Mouse (Mus musculus): ENCODE data around the gene Celf1. TPM values are rescaled to one million over a fixed set of nuclear protein-coding genes. Genes with fewer than 3 reads are reported as not detected.

Celf1 gene
- polyA plus RNA-seq, 1 experiment from 2014 or later = 156 TPM

DNA sequence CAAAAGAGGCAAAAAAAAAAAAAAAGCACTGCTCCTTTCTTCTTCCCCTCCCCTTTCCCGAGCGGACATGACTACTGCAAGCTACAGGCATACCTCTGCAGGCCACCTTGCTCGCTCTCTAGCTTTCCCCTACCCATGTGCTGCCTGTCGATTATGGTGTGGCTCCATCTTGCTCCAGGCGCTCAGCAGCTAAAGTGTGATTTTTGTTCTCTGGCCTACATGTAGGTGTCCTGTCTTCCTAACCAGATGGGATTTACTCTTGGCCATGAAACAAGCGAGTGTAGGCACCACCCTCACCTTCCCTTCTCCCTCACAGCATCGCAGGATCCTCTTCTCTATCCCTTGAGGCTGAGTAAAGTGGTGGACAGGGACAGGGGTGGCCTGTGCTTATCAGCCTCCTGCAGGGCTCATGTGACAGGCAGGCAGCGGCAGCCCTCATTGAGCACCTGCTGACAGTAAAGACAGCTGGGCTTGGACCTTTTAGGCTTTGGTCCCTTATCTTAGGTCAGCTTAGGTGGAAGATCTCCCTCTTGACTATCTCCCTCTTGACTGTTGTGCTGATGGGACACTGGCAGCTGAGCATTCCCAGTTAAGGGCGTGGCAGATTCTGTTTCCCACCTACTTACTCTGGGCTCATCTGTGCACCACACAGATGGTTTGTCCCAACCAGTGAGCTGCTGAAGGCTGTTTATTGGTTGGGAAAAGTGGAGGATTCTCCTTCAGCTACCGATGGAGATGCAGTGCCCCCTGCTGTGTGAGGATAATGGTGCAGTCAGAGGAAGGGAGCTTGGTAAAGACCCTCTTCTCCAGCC is 120.6 kb downstream of the Celf1 start:
- no peaks in the 10 kb centered on the region for H3K9me3 ChIP-seq
- H3K4me1 ChIP-seq = 0 out of 2 replicates have a peak, but pooled peaks cover 3% of the 10 kb centered on the region
- peaks cover 98% of the 10 kb centered on the region for H3K36me3 ChIP-seq (replicated peaks)
- H3K27me3 ChIP-seq (ENCODE audit: poor library complexity, severe bottlenecking) = no peaks in the 10 kb centered on the region
- no peak for DNase-seq (ENCODE audit: extremely low spot score, low spot score)
- no peak overlapping the region for H3K27ac ChIP-seq
- no peak overlapping the region for H3K4me3 ChIP-seq
- WGBS = 77% methylated on average over 10 of the region's 10 CpGs

DNA sequence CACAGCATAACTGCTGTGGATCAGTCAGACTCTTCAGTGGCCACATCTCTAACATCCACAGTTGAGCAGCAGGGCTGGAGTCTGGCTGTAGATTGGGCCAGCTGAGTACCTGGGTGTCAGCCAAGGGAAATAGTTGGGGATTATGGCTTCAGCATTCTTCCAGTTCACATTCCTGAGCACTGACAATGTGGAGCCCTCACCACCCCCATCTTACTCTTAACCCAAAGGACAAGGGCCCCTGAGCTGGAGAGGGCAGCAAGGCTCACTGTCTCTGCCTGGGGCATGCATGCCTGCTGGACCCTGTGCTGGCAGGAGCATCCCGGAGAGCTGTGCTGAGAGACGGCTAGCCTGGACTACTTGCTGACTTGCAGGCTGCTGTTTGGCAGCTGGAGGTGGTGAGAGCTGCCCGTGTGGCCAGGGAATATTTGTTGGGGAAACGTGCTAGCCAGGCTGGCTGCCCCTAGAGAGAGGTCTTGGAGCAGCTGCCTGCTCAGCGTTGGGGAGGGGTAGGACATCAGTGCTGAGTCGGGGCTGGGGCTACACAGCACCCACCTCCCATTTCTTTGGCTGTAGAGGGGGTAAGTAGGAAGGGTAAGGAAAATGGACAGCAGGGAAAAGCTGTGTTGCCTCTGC is 121.8 kb downstream of the Celf1 start:
- 89% methylated on average over 6 of the region's 6 CpGs for WGBS
- Histone ChIP-seq H3K4me3 (no peak overlapping the region), H3K27ac (no peak overlapping the region)

DNA sequence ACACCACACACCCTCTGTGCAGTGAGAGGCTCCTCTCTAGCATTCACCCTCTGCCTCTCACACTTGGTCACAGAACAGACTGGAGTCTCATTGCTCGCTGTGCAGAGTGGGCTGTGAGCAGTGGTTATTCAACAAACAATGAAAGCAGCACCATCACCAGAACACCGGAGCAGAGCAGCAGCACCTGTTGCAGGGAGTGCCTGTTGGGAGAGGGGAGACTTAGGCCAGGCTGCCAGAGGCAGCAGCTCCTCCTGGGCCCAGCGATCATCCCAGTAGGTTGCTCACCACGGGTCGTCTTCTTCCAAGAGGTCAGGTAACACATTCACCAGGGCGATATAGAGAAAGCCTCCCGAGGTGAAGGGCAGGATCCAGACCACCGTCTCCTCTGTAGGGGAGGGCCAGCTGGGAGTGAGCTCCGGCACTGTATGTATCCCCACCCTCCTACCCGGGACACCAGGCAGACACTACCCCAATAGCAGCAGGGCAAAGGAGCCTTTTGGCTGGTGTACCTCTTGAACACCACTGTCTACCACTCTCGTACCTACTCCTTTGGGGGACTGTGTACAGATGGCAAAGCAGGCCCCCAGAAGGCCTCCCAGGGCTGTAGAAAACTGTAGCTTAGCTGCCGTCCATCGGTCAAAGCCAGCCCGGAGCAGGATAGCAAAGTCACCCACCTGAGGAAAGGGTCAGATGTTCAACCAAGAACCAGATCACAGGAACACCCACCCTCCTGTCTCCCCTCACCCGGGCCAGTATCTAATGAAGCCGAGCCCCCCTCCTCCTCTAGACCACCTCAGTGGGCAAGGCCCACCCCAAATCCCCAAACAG is 122.8 kb downstream of the Celf1 start:
- no peak overlapping the region for H3K27ac ChIP-seq
- H3K4me1 ChIP-seq = 0 out of 2 replicates have a peak, but pooled peaks cover 4% of the 10 kb centered on the region
- no peaks in the 10 kb centered on the region for H3K9me3 ChIP-seq
- H3K36me3 ChIP-seq (replicated peaks) = peaks cover 91% of the 10 kb centered on the region
- DNase-seq (ENCODE audit: extremely low spot score, low spot score) = no peak
- no peak overlapping the region for H3K4me3 ChIP-seq
- no peaks in the 10 kb centered on the region for H3K27me3 ChIP-seq (ENCODE audit: poor library complexity, severe bottlenecking)
- WGBS = 93% methylated on average over 16 of the region's 16 CpGs

More for the DNA sequence above, 121.8 kb downstream of the Celf1 start:
- H3K4me1 ChIP-seq = 0 out of 2 replicates have a peak, but pooled peaks cover 4% of the 10 kb centered on the region
- H3K9me3 ChIP-seq = no peaks in the 10 kb centered on the region
- no peaks in the 10 kb centered on the region for H3K27me3 ChIP-seq (ENCODE audit: poor library complexity, severe bottlenecking)
- peaks cover 96% of the 10 kb centered on the region for H3K36me3 ChIP-seq (replicated peaks)
- no peak for DNase-seq (ENCODE audit: extremely low spot score, low spot score)

GRCm38 (mm10) chr2:91064211-91064610 is 124.0 kb downstream of the Celf1 start:
- peaks cover 17% of the 10 kb centered on the region for H3K4me1 ChIP-seq
- no peaks in the 10 kb centered on the region for H3K27me3 ChIP-seq (ENCODE audit: poor library complexity, severe bottlenecking)
- H3K27ac ChIP-seq = no peak overlapping the region
- H3K36me3 ChIP-seq (replicated peaks) = peaks cover 80% of the 10 kb centered on the region
- H3K4me3 ChIP-seq = no peak overlapping the region
- WGBS = 92% methylated on average over 6 of the region's 6 CpGs
- DNase-seq (ENCODE audit: extremely low spot score, low spot score) = no peak
- no peaks in the 10 kb centered on the region for H3K9me3 ChIP-seq

DNA sequence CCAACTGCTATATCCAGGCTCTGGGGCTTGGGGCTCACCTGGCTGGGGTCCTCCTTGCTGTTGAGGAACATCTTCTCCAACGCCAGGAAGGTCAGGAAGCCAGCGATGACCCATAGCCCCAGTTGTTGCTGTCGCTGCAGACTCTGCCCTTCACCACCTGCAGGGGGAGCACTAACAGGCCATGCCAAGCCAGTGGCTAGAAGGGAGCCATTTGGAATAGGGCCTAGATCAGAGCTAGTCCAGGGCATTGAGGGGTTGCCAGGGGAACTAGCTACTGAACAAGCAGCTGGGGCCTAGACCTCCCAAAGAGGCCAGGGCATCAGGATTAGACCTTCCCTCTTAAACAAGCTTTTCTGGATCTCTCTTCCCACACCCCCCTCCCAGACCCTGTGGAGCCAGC is 125.4 kb downstream of the Celf1 start:
- Histone ChIP-seq H3K4me1 (peaks cover 25% of the 10 kb centered on the region), H3K27me3 (ENCODE audit: poor library complexity, severe bottlenecking) (no peaks in the 10 kb centered on the region), H3K9me3 (no peaks in the 10 kb centered on the region), H3K27ac (no peak overlapping the region), H3K4me3 (no peak overlapping the region), H3K36me3 (replicated peaks) (peaks cover 66% of the 10 kb centered on the region)
- DNase-seq (ENCODE audit: extremely low spot score, low spot score) = peak; percentile 38
- WGBS = 47% methylated on average over 3 of the region's 3 CpGs

DNA sequence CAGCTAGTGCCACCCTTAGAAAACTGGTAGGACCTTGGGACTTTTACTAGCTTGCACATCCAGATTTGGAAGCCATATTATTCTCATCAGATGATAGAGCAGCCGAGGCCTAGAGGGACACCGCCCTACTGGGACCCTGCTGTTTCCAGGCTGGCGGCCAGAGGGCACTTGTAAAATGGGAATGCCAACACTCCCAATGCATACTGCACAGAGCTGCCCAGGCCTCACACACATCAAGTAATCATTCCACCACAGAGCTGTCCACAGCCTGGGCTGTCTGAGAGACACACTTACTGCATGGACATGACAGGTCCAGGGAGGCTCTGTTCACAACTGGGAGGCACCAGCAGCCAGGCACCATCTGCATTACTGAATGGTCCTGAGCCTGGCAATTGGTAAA is 126.3 kb downstream of the Celf1 start:
- Histone ChIP-seq H3K27ac (no peak overlapping the region), H3K36me3 (replicated peaks) (peaks cover 57% of the 10 kb centered on the region), H3K4me3 (no peak overlapping the region), H3K4me1 (peaks cover 34% of the 10 kb centered on the region), H3K27me3 (ENCODE audit: poor library complexity, severe bottlenecking) (no peaks in the 10 kb centered on the region), H3K9me3 (no peaks in the 10 kb centered on the region)
- 94% methylated on average over 3 of the region's 3 CpGs for WGBS
- DNase-seq (ENCODE audit: extremely low spot score, low spot score) = no peak

GRCm38 (mm10) chr2:91068162-91068871 is 128.1 kb downstream of the Celf1 start:
- H3K27ac ChIP-seq = no peak overlapping the region
- DNase-seq (ENCODE audit: extremely low spot score, low spot score) = no peak
- no peaks in the 10 kb centered on the region for H3K27me3 ChIP-seq (ENCODE audit: poor library complexity, severe bottlenecking)
- H3K9me3 ChIP-seq = no peaks in the 10 kb centered on the region
- H3K36me3 ChIP-seq (replicated peaks) = peaks cover 39% of the 10 kb centered on the region
- WGBS = 59% methylated on average over 13 of the region's 13 CpGs
- H3K4me1 ChIP-seq = peaks cover 38% of the 10 kb centered on the region
- H3K4me3 ChIP-seq = peak overlapping the region; percentile 69; the same call in 1 of the 2 replicates

GRCm38 (mm10) chr2:91068872-91069165 is 128.6 kb downstream of the Celf1 start:
- peaks cover 34% of the 10 kb centered on the region for H3K36me3 ChIP-seq (replicated peaks)
- no peak overlapping the region for H3K27ac ChIP-seq
- no peak for DNase-seq (ENCODE audit: extremely low spot score, low spot score)
- H3K9me3 ChIP-seq = no peaks in the 10 kb centered on the region
- H3K4me1 ChIP-seq = peaks cover 38% of the 10 kb centered on the region
- 41% methylated on average over 6 of the region's 6 CpGs for WGBS
- H3K27me3 ChIP-seq (ENCODE audit: poor library complexity, severe bottlenecking) = no peaks in the 10 kb centered on the region
- peak overlapping the region; percentile 69 for H3K4me3 ChIP-seq

Other genes with a start within 250 kb of the Celf1 start
- gene Fnbp4, start 195.0 kb upstream of the Celf1 start, polyA plus RNA-seq (2016; fragmentation: Nextera tagmentation; extraction: Ambion mirVana) = 109 and 118 TPM in 2 replicates
- 0.58 and 0.70 TPM in 2 replicates for gene Agbl2, start 157.7 kb upstream of the Celf1 start, polyA plus RNA-seq (2016; fragmentation: Nextera tagmentation; extraction: Ambion mirVana)
- gene Mtch2, start 93.2 kb upstream of the Celf1 start, polyA plus RNA-seq (2016; fragmentation: Nextera tagmentation; extraction: Ambion mirVana) = 245 and 249 TPM in 2 replicates
- gene C1qtnf4, start 54.5 kb upstream of the Celf1 start, polyA plus RNA-seq (2016; fragmentation: Nextera tagmentation; extraction: Ambion mirVana) = 3.1 and 3.4 TPM in 2 replicates
- gene Kbtbd4, start 35.6 kb upstream of the Celf1 start, polyA plus RNA-seq (2016; fragmentation: Nextera tagmentation; extraction: Ambion mirVana) = 59.1 and 61.4 TPM in 2 replicates
- 201 and 203 TPM in 2 replicates for gene Ndufs3, start 35.6 kb upstream of the Celf1 start, polyA plus RNA-seq (2016; fragmentation: Nextera tagmentation; extraction: Ambion mirVana)
- gene Rapsn, start 95.2 kb downstream of the Celf1 start, polyA plus RNA-seq (2016; fragmentation: Nextera tagmentation; extraction: Ambion mirVana) = 4.9 and 5.2 TPM in 2 replicates
- gene Psmc3, start 113.6 kb downstream of the Celf1 start, polyA plus RNA-seq (2016; fragmentation: Nextera tagmentation; extraction: Ambion mirVana) = 361 TPM in 2 replicates
- gene Slc39a13, start 130.0 kb downstream of the Celf1 start, polyA plus RNA-seq (2016; fragmentation: Nextera tagmentation; extraction: Ambion mirVana) = 17.8 and 17.9 TPM in 2 replicates
- gene Spi1, start 142.0 kb downstream of the Celf1 start, polyA plus RNA-seq (2016; fragmentation: Nextera tagmentation; extraction: Ambion mirVana) = 2.8 and 3.1 TPM in 2 replicates
- gene Mybpc3, start 177.8 kb downstream of the Celf1 start, polyA plus RNA-seq (2016; fragmentation: Nextera tagmentation; extraction: Ambion mirVana) = not detected in 2 replicates
- gene Madd, start 243.5 kb downstream of the Celf1 start, polyA plus RNA-seq (2016; fragmentation: Nextera tagmentation; extraction: Ambion mirVana) = 14.5 and 17.8 TPM in 2 replicates

Measured in forebrain, embryonic 10.5 days (tissue).